Mouse (Mus musculus): ENCODE measurements around the gene Krt9. TPM values are rescaled to one million over a fixed set of nuclear protein-coding genes. Genes with fewer than 3 reads are reported as not detected.

Gene Krt9
- total and polyA plus RNA-seq, 3 experiments, result not detected

- no peak for DNase-seq (ENCODE audit: low read depth, low spot score)
- Histone ChIP-seq H3K27me3 (ENCODE audit: control insufficient read depth in 1 of 2, insufficient read depth in 2 of 2, low read length in 2 of 2) (no peaks in the 10 kb centered on the region), H3K9ac (ENCODE audit: control insufficient read depth, low read depth, low read length, poor library complexity, severe bottlenecking) (no peak overlapping the region), H3K27ac (ENCODE audit: control insufficient read depth, low read depth, low read length) (no peak overlapping the region), H3K9me3 (replicated peaks; ENCODE audit: insufficient read depth, low read length) (no peaks in the 10 kb centered on the region), H3K79me2 (ENCODE audit: control insufficient read depth, insufficient read depth, low read length, poor library complexity) (no peaks in the 10 kb centered on the region), H3K4me3 (ENCODE audit: control insufficient read depth in 1 of 2, insufficient read depth in 1 of 2, low read depth in 2 of 2, low read length in 2 of 2) (no peak overlapping the region), H3K36me3 (ENCODE audit: control insufficient read depth in 1 of 2, insufficient read depth in 2 of 2, low read length in 2 of 2) (no peaks in the 10 kb centered on the region), H3K4me1 (ENCODE audit: control insufficient read depth in 1 of 2, insufficient read depth in 2 of 2, low read length in 2 of 2) (no peaks in the 10 kb centered on the region)
- no peak for TF ChIP-seq E2F4 (IDR thresholded peaks at IDR 0.05; ENCODE audit: borderline replicate concordance, low read depth, low read length)
- TF ChIP-seq GATA1 (IDR thresholded peaks at IDR 0.05; ENCODE audit: low read depth, low read length), result no peak
- TF ChIP-seq TCF12 (IDR thresholded peaks at IDR 0.05; ENCODE audit: low read depth, low read length), result no peak
- TF ChIP-seq CHD2 (IDR thresholded peaks at IDR 0.05; ENCODE audit: low read length), result no peak
- no peak for TF ChIP-seq GABPA (IDR thresholded peaks at IDR 0.05; ENCODE audit: low read depth, low read length)
- no peak for TF ChIP-seq USF1 (IDR thresholded peaks at IDR 0.05; ENCODE audit: low read depth, low read length)
- TF ChIP-seq ZC3H11A (IDR thresholded peaks at IDR 0.05; ENCODE audit: low read depth, low read length), result no peak
- no peak for TF ChIP-seq JUND (IDR thresholded peaks at IDR 0.05; ENCODE audit: low read depth, low read length)
- no peak for TF ChIP-seq POLR2A (IDR thresholded peaks at IDR 0.05; ENCODE audit: control insufficient read depth in 1 of 2, insufficient read depth in 1 of 2, low read depth in 1 of 2, low read length in 2 of 2, poor library complexity in 1 of 2)
- no peak for TF ChIP-seq USF2 (IDR thresholded peaks at IDR 0.05; ENCODE audit: borderline replicate concordance in 1 of 2, insufficient read depth in 1 of 2, low read depth in 1 of 2, low read length in 2 of 2)
- TF ChIP-seq ZKSCAN1 (IDR thresholded peaks at IDR 0.05; ENCODE audit: low read depth, low read length), result no peak
- no peak for TF ChIP-seq SMC3 (IDR thresholded peaks at IDR 0.05; ENCODE audit: low read depth, low read length)
- TF ChIP-seq KAT2A (conservative IDR thresholded peaks at IDR 0.05; ENCODE audit: low read depth, low read length), result no peak
- TF ChIP-seq NELFE (IDR thresholded peaks at IDR 0.05; ENCODE audit: low read depth, low read length), result no peak
- no peak for TF ChIP-seq TAL1 (IDR thresholded peaks at IDR 0.05; ENCODE audit: low read length)
- TF ChIP-seq ZNF384 (IDR thresholded peaks at IDR 0.05; ENCODE audit: low read depth, low read length), result no peak
These were observed 26.3 kb upstream of the Krt9 start for GRCm38 (mm10) chr11:100219304-100219703.

- Histone ChIP-seq H3K4me3 (ENCODE audit: control insufficient read depth in 1 of 2, insufficient read depth in 1 of 2, low read depth in 2 of 2, low read length in 2 of 2) (no peak overlapping the region), H3K36me3 (ENCODE audit: control insufficient read depth in 1 of 2, insufficient read depth in 2 of 2, low read length in 2 of 2) (no peaks in the 10 kb centered on the region), H3K4me1 (ENCODE audit: control insufficient read depth in 1 of 2, insufficient read depth in 2 of 2, low read length in 2 of 2) (no peaks in the 10 kb centered on the region), H3K79me2 (ENCODE audit: control insufficient read depth, insufficient read depth, low read length, poor library complexity) (no peaks in the 10 kb centered on the region), H3K27me3 (ENCODE audit: control insufficient read depth in 1 of 2, insufficient read depth in 2 of 2, low read length in 2 of 2) (no peaks in the 10 kb centered on the region), H3K9ac (ENCODE audit: control insufficient read depth, low read depth, low read length, poor library complexity, severe bottlenecking) (no peak overlapping the region), H3K27ac (ENCODE audit: control insufficient read depth, low read depth, low read length) (no peak overlapping the region), H3K9me3 (replicated peaks; ENCODE audit: insufficient read depth, low read length) (no peaks in the 10 kb centered on the region)
- DNase-seq (ENCODE audit: low read depth, low spot score), result no peak
- TF ChIP-seq ETS1 (IDR thresholded peaks at IDR 0.05; ENCODE audit: low read depth, low read length) (no peak), UBTF (IDR thresholded peaks at IDR 0.05; ENCODE audit: borderline replicate concordance, insufficient read depth, low read depth, low read length) (no peak)
These were observed 15.5 kb upstream of the Krt9 start for GRCm38 (mm10) chr11:100208542-100208941.

Data from MEL (cell line).